Mouse (Mus musculus): ENCODE measurements around the gene Vps13d.

- TF ChIP-seq CTCF (IDR thresholded peaks at IDR 0.05) (no peak), EP300 (IDR thresholded peaks at IDR 0.05) (no peak)
Observed at GRCm38 (mm10) chr4:145103617-145104016, 91.2 kb downstream of the Vps13d start.
